Mouse (Mus musculus): ENCODE measurements at regions not wholly inside any gene's neighbourhood (a gene's known extent, or its start where the extent isn't known, plus 50 kb on each side); places are given as distances from the start of the nearest gene placed in this dataset.

- TF ChIP-seq CTCF (conservative IDR thresholded peaks at IDR 0.05; ENCODE audit: low read length) = no peak
- TF ChIP-seq NANOG (IDR thresholded peaks at IDR 0.05; ENCODE audit: borderline replicate concordance, low read length) = no peak
Measured at GRCm38 (mm10) chr14:76694894-76695293, 138.2 kb upstream of the Serp2 start.

Measured in E14TG2a.4 (cell line).